Mouse (Mus musculus): ENCODE measurements around the gene Ms4a10. TPM values are rescaled to one million over a fixed set of nuclear protein-coding genes. Genes with fewer than 3 reads are reported as not detected.

Gene Ms4a10
- polyA plus RNA-seq, 1 experiment: not detected

DNA sequence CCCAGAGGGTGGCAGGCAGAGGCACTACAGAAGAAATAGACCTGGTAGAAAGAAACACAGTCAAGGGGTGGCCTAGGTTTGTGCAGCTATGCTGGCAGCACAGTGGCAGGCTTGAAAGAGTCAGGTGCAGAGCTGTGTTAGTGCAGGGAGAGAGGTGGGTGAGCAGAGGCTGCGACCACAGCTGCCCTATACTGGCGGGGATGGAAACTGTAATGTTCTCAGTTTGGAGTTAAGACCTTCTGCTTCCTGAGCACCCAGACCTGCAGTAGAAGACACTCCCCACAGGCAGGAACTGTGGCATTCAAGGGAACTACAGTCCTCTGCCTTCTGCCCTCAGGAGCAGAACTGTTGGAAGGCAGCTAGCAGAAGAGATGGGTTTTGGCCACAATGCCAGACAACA, 59.6 kb downstream of the Ms4a10 start:
- TF ChIP-seq MAX (IDR thresholded peaks at IDR 0.05) (no peak), MYOD1 (IDR thresholded peaks at IDR 0.05; ENCODE audit: control insufficient read depth, insufficient read length, low read depth) (no peak), FOSL1 (IDR thresholded peaks at IDR 0.05; ENCODE audit: insufficient read depth, low read length, poor library complexity, severe bottlenecking) (no peak), CEBPB (IDR thresholded peaks at IDR 0.05; ENCODE audit: low read depth) (no peak), USF1 (IDR thresholded peaks at IDR 0.05; ENCODE audit: low read depth) (no peak), CTCF (IDR thresholded peaks at IDR 0.05; ENCODE audit: control insufficient read depth, insufficient read depth, insufficient read length) (no peak), MYOG (IDR thresholded peaks at IDR 0.05; ENCODE audit: control insufficient read depth, extremely low read depth, insufficient read length) (no peak)
- no peaks in the 10 kb centered on the region for H3K36me3 ChIP-seq (ENCODE audit: control insufficient read depth, insufficient read depth)
- no peak overlapping the region for H3ac ChIP-seq (ENCODE audit: control insufficient read depth, insufficient read length, low read depth)
- no peaks in the 10 kb centered on the region for H3K79me2 ChIP-seq (ENCODE audit: control insufficient read depth, insufficient read depth)
- peaks cover 38% of the 10 kb centered on the region for H3K27me3 ChIP-seq (ENCODE audit: control insufficient read depth, insufficient read depth, insufficient read length)
- H3K4me3 ChIP-seq (ENCODE audit: insufficient read depth, poor library complexity, severe bottlenecking): no peak overlapping the region
- no peaks in the 10 kb centered on the region for H3K79me3 ChIP-seq (ENCODE audit: low read depth)

DNA sequence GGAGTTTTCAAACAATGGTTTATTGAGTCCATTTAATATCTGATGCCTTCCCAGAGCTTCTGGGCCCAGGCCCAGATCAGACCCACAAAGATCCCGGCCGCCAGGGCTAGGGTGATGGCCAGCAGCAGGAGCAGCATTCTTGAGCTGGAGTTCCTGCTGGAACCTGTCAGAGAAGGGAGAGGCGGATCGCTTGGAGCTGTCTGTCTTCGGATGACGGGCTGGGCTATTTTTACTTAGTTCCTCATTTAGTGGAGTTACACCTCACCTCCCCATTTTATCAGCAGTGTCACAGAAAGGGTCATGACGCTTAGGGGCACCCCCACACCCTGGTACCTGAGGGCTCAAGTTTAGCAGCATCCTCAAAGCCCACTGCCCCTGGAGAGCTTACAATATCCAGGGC, 60.2 kb downstream of the Ms4a10 start:
- Histone ChIP-seq H3K4me3 (ENCODE audit: insufficient read depth, poor library complexity, severe bottlenecking) (no peak overlapping the region), H3K27me3 (ENCODE audit: control insufficient read depth, insufficient read depth, insufficient read length) (peaks cover 38% of the 10 kb centered on the region), H3ac (ENCODE audit: control insufficient read depth, insufficient read length, low read depth) (no peak overlapping the region), H3K79me2 (ENCODE audit: control insufficient read depth, insufficient read depth) (no peaks in the 10 kb centered on the region), H3K36me3 (ENCODE audit: control insufficient read depth, insufficient read depth) (peaks cover 1% of the 10 kb centered on the region), H3K79me3 (ENCODE audit: low read depth) (no peaks in the 10 kb centered on the region)
- TF ChIP-seq CEBPB (IDR thresholded peaks at IDR 0.05; ENCODE audit: low read depth): no peak
- no peak for TF ChIP-seq MYOD1 (IDR thresholded peaks at IDR 0.05; ENCODE audit: control insufficient read depth, insufficient read length, low read depth)
- no peak for TF ChIP-seq MAX (IDR thresholded peaks at IDR 0.05)
- TF ChIP-seq FOSL1 (IDR thresholded peaks at IDR 0.05; ENCODE audit: insufficient read depth, low read length, poor library complexity, severe bottlenecking): no peak
- TF ChIP-seq USF1 (IDR thresholded peaks at IDR 0.05; ENCODE audit: low read depth): no peak
- no peak for TF ChIP-seq CTCF (IDR thresholded peaks at IDR 0.05; ENCODE audit: control insufficient read depth, insufficient read depth, insufficient read length)

Other genes with a start within 250 kb of the Ms4a10 start
- gene Cd5, start 235.7 kb downstream of the Ms4a10 start, polyA plus RNA-seq (2012; fragmentation: generic; extraction: Trizol): 0.04 TPM
- 0.30 TPM for gene Cd6, start 144.6 kb downstream of the Ms4a10 start, polyA plus RNA-seq (2012; fragmentation: generic; extraction: Trizol)
- gene Slc15a3, start 134.9 kb downstream of the Ms4a10 start, polyA plus RNA-seq (2012; fragmentation: generic; extraction: Trizol): 6.3 TPM
- 130 TPM for gene Tmem132a, start 104.7 kb downstream of the Ms4a10 start, polyA plus RNA-seq (2012; fragmentation: generic; extraction: Trizol)
- 141 TPM for gene Tmem109, start 92.7 kb downstream of the Ms4a10 start, polyA plus RNA-seq (2012; fragmentation: generic; extraction: Trizol)
- 299 TPM for gene Prpf19, start 79.4 kb downstream of the Ms4a10 start, polyA plus RNA-seq (2012; fragmentation: generic; extraction: Trizol)
- gene Zp1, start 54.0 kb downstream of the Ms4a10 start, polyA plus RNA-seq (2012; fragmentation: generic; extraction: Trizol): not detected
- 0.07 TPM for gene Ptgdr2, start 37.5 kb downstream of the Ms4a10 start, polyA plus RNA-seq (2012; fragmentation: generic; extraction: Trizol)
- gene Ccdc86, start 25.4 kb downstream of the Ms4a10 start, polyA plus RNA-seq (2012; fragmentation: generic; extraction: Trizol): 31.3 TPM
- gene Ms4a15, start 18.6 kb upstream of the Ms4a10 start, polyA plus RNA-seq (2012; fragmentation: generic; extraction: Trizol): not detected
- not detected for gene Ms4a18, start 43.4 kb upstream of the Ms4a10 start, polyA plus RNA-seq (2012; fragmentation: generic; extraction: Trizol)
- gene Ms4a8a, start 106.4 kb upstream of the Ms4a10 start, polyA plus RNA-seq (2012; fragmentation: generic; extraction: Trizol): not detected
- not detected for gene 1700017D01Rik, start 156.2 kb upstream of the Ms4a10 start, polyA plus RNA-seq (2012; fragmentation: generic; extraction: Trizol)
- not detected for gene 1700025F22Rik, start 190.7 kb upstream of the Ms4a10 start, polyA plus RNA-seq (2012; fragmentation: generic; extraction: Trizol)
- not detected for gene Ms4a13, start 222.1 kb upstream of the Ms4a10 start, polyA plus RNA-seq (2012; fragmentation: generic; extraction: Trizol)

Measured in C2C12 (cell line).